Mouse (Mus musculus) heart, embryonic 10.5 days (tissue): Measurements from ENCODE around the gene Rad9a. TPM values are rescaled to one million over a fixed set of nuclear protein-coding genes. Genes with fewer than 3 reads are reported as not detected.
A peak's percentile ranks its signal among the peaks of the same experiment; 100 is the strongest.

Experiments used
- DNase-seq: peaks from one replicate; pipeline ENCODE4 v3.0.0-alpha.2; 2017; ENCODE audit warnings: low spot score
- H3K27ac ChIP-seq: fragments of 300-500 bp; sonication (generic); 2 replicates; pipeline ENCODE4 v1.5.1; 2016; ENCODE audit warnings: mild to moderate bottlenecking
- H3K27me3 ChIP-seq: fragments of 300-500 bp; sonication (generic); 2 replicates; pipeline ENCODE4 v1.6.1; 2016; ENCODE audit warnings: mild to moderate bottlenecking; ENCODE audit not compliant: poor library complexity, insufficient read depth, severe bottlenecking
- H3K36me3 ChIP-seq: fragments of 300-500 bp; sonication (generic); 2 replicates; pipeline ENCODE4 v1.6.1; 2016; ENCODE audit warnings: mild to moderate bottlenecking, moderate library complexity
- H3K4me1 ChIP-seq: fragments of 300-500 bp; sonication (generic); 2 replicates; pipeline ENCODE4 v1.6.1; 2016; ENCODE audit warnings: mild to moderate bottlenecking
- H3K4me3 ChIP-seq: fragments of 300-500 bp; sonication (generic); 2 replicates; pipeline ENCODE4 v1.5.1; 2016; ENCODE audit warnings: mild to moderate bottlenecking, moderate library complexity
- H3K9me3 ChIP-seq: fragments of 300-500 bp; sonication (generic); 2 replicates; pipeline ENCODE4 v1.6.1; 2016; ENCODE audit warnings: mild to moderate bottlenecking, moderate library complexity
- WGBS: fragments of 180-500 bp; shearing (Covaris S2); methylation state at CpG from one replicate; pipeline ENCODE4 v1.1.7; 2016; 5-methylcytosine and 5-hydroxymethylcytosine counted together
- polyA plus RNA-seq: library from polyadenylated mRNA; unstranded; fragments of >200 nt; fragmentation: Nextera tagmentation; extraction: Ambion mirVana; gene quantifications from 2 replicates; pipeline ENCODE4 v1.2.1, GENCODE M21; 2016

The Rad9a gene
- polyA plus RNA-seq, 1 experiment from 2014 or later = 40.0 TPM

DNA sequence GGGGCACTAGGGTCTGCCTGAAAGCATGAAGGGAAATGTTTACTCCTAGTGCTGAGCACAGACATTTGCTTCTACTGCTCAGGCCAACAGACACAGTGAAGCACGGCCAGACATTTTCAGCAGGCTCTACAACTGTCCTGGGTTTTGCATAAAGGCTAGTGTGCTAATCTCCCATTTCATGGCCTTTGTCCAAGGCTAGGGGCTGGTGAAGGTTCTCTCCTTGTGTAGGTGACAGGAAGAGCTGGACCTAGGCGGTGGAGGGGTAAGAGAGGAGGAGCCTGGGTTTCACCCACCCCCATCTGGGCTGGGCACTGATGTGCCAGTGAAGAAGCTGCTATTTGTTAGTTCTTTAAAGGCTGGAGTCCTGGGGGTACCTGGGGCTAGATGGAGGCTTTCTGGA, 36.7 kb downstream of the Rad9a start:
- Histone ChIP-seq H3K4me3 (no peak overlapping the region), H3K9me3 (no peaks in the 10 kb centered on the region), H3K4me1 (peaks cover 20% of the 10 kb centered on the region), H3K27me3 (no peaks in the 10 kb centered on the region), H3K27ac (no peak overlapping the region), H3K36me3 (peaks cover 18% of the 10 kb centered on the region)
- 84% methylated on average over 2 of the region's 2 CpGs for WGBS
- DNase-seq = no peak

DNA sequence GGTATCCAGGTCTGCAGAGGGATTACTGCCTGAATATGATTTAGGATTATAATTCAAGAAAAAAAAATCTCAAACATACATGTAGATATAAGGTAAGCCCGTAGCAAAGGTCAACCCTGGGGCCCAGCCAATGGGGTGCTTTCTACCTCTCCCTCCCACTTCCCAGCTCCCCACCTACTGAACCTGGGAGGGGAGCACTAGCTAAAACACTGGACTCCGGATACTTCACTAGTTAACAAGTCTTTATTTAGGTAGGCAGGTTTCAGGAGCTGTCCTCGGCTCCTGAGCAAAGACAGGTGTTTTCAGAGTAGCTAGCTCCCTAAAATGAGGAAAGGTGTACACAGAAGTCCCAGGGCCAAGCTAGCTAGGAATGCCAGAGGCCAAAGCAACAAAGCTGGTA, 37.4 kb downstream of the Rad9a start:
- WGBS = 81% methylated on average over 3 of the region's 3 CpGs
- no peak for DNase-seq
- Histone ChIP-seq H3K36me3 (peaks cover 24% of the 10 kb centered on the region), H3K9me3 (no peaks in the 10 kb centered on the region), H3K4me1 (peaks cover 20% of the 10 kb centered on the region), H3K27ac (no peak overlapping the region), H3K4me3 (no peak overlapping the region), H3K27me3 (no peaks in the 10 kb centered on the region)

DNA sequence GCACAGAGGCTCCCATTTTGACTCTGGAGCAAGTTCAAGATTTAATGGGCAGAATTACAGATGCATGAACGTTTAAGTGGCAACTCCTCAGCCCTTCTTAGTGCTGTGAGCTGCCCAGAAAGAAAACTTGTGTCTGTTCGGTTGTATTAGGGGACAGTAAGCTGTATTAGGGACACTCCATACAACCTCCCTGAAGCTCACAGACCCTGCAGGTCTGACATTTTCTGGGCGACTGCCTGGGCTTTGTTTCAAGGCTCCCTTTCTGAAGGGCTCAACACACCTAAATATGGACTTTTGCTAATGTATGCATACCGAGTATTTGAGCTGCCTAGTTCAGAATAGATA, 37.9 kb downstream of the Rad9a start:
- H3K27ac ChIP-seq = peak overlapping the region; percentile 85
- no peaks in the 10 kb centered on the region for H3K9me3 ChIP-seq
- peaks cover 20% of the 10 kb centered on the region for H3K4me1 ChIP-seq
- peak overlapping the region; percentile 68 for H3K4me3 ChIP-seq
- peaks cover 30% of the 10 kb centered on the region for H3K36me3 ChIP-seq
- DNase-seq = no peak
- no peaks in the 10 kb centered on the region for H3K27me3 ChIP-seq
- 37% methylated on average over 4 of the region's 4 CpGs for WGBS

DNA sequence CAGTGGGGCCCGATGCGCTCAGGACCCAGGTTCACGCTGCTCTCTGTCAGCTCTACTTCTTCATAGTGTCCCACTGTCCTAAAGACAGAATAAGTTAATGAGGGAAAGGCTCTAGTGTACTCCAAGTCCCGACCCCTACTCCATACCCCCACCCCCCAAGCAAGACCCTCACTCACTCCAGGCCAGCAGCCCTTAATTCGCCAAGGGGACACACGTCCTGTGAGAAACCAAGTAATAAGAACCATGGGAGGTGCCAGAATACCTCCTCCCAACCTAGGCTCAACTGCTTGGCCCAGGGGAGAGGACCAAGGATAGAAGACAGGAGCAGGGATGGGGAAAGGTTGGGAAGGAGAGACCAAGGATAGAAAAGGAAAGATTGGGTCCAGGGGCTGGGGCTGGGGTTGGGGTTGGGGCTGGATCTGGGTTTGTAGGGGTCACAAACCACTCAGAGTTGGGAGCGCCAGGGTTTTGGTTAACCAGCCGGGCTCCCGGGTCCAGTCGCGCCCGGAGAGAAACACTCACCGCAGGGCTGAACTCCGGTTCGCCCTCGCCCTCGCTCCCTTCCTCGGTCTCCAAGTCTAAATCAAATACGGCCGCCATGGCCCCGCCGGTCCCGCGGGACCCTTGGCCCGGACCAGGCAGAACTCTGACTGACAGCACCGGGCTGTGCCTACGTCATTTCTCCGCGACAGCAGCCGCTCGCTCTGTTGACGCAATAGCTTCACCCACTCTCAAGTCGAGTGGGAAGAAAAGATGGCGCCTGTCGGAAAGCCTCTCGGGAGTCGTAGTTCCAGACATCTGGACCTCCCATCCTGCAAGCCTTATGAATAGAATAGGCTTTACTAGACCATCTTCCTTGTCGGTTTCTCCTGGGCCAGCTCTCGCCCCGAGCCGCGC, 38.6 kb downstream of the Rad9a start, which contains the start of gene Rps6kb2:
Rps6kb2 (minus strand) TSS at position 709 of the 897 bp plus-strand sequence.
- H3K4me1 ChIP-seq = peaks cover 20% of the 10 kb centered on the region
- no peaks in the 10 kb centered on the region for H3K27me3 ChIP-seq
- 6% methylated on average over 42 of the region's 42 CpGs for WGBS
- peak within 1 kb of the TSS; percentile 68 for H3K4me3 ChIP-seq
- no peaks in the 10 kb centered on the region for H3K9me3 ChIP-seq
- peaks cover 36% of the 10 kb centered on the region for H3K36me3 ChIP-seq
- H3K27ac ChIP-seq = peak within 1 kb of the TSS; percentile 85
- peak; percentile 97 for DNase-seq

DNA sequence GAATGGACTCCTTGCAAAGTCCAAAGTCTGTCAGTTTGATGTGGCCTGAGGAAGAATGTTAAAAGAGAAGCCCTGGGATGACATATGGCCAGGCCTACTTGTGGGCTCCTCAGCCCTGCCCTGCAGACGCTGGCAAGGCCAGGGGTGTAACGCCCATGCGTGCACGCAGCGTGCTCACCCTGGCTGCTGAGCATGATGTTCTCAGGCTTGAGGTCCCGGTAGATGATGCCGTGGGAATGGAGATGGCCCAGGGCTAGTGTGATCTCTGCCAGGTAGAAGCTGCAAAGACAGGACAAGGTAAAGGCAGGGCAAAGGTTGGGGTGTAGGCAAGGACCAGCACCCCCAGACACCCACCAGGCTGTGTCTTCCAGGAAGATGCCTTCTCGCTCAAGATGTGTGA, 42.4 kb downstream of the Rad9a start:
- no peaks in the 10 kb centered on the region for H3K27me3 ChIP-seq
- no peak for DNase-seq
- no peak overlapping the region for H3K27ac ChIP-seq
- no peak overlapping the region for H3K4me3 ChIP-seq
- H3K36me3 ChIP-seq = peaks cover 61% of the 10 kb centered on the region
- WGBS = 95% methylated on average over 8 of the region's 8 CpGs
- H3K4me1 ChIP-seq = peaks cover 33% of the 10 kb centered on the region
- H3K9me3 ChIP-seq = no peaks in the 10 kb centered on the region

DNA sequence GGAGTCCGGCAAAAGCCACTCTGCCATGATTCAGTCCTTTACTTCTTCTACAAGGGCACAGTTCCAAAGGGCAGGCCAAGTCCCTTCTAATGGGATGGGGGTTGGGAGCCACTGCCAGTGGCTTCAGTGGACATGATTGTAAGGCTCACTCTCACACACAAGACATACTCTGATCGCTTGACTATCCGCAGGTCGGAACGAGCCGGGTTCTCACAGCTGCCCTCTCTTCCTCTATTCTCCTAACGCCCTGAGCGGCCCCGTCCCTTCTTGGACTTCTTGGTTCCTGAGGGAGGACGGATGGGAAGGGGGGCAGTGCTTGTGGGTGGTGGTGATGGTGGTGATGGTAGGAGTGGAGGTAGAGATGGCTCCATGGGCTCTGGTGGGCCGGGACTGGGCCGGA, 44.7 kb downstream of the Rad9a start:
- no peak overlapping the region for H3K4me3 ChIP-seq
- H3K4me1 ChIP-seq = peaks cover 38% of the 10 kb centered on the region
- H3K27ac ChIP-seq = no peak overlapping the region
- H3K9me3 ChIP-seq = no peaks in the 10 kb centered on the region
- 90% methylated on average over 12 of the region's 12 CpGs for WGBS
- H3K27me3 ChIP-seq = no peaks in the 10 kb centered on the region
- no peak for DNase-seq
- H3K36me3 ChIP-seq = peaks cover 79% of the 10 kb centered on the region

DNA sequence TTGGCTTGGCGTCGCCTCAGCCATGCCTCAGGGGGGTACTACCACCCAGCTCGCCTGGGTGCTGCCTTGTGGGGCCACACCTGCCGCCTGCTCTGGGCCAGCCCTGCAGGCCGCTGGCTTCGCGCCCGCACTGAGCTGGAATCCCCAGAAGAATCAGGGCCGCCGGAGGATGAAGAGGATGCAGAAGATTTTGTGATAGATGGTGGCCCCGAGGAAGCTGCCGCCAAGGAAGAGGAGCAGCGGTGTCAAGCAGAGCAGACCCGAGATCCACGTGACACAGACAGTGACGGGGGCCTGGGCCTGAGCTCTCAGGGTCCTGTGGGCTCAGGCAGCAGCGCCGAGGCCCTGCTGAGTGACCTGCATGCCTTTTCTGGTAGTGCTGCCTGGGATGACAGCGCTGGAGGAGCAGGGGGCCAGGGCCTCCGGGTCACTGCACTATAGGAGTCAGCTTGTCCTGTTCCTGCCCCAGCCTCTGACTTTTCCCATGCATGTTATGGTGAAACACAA, 45.3 kb downstream of the Rad9a start:
- DNase-seq = no peak
- Histone ChIP-seq H3K36me3 (peaks cover 80% of the 10 kb centered on the region), H3K27ac (peak overlapping the region; percentile 47)

DNA sequence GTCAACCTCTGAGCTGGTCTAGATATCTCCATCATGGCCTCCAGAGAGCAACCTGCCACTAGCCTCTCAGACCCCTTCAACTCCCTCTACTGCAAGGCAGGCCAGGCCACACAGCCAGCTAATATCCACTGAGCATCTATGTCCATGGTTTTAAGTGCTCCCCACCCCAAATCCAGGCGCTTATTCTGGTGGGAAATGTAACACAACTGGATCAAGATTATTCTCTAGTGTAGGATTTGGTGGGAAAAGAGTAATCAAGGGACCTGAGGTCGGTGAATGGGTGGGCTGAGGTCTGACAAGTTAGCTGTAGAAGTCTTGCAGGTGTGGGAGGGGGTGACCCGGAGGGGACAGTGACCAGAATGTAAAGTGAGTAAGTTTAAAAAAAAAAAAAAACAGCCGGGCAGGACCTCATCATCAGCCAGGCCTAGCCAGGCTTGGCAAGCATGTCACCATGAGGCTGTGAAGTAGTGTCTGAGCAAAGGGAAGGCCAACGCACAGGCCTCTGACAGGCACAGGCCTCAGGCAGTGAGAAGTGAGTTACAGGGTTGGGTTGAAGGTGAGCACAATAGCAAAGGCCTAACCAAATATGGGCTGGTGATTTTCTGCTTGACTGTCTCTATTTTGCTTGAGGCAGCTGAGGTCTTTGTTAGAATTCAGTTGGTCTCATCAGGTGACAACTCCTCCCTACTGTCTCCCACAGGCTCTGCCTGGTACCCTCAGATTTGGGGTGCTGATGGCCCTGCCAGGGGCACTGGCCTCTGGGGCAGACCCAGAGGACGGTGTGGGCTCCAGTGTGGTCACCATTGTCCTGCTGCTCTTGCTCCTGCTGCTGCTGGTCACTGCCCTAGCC, 46.0 kb downstream of the Rad9a start:
- Histone ChIP-seq H3K4me3 (peak overlapping the region; percentile 8; the same call in 1 of the 2 replicates), H3K4me1 (peaks cover 48% of the 10 kb centered on the region), H3K27me3 (no peaks in the 10 kb centered on the region), H3K27ac (peak overlapping the region; percentile 47), H3K9me3 (no peaks in the 10 kb centered on the region), H3K36me3 (peaks cover 80% of the 10 kb centered on the region)
- 81% methylated on average over 6 of the region's 6 CpGs for WGBS
- DNase-seq = no peak

More for the DNA sequence above, 45.3 kb downstream of the Rad9a start:
- H3K27me3 ChIP-seq = no peaks in the 10 kb centered on the region
- H3K9me3 ChIP-seq = no peaks in the 10 kb centered on the region
- H3K4me1 ChIP-seq = peaks cover 44% of the 10 kb centered on the region
- 0 out of 2 replicates have a peak overlapping the region, but pooled peaks have one; percentile 8 for H3K4me3 ChIP-seq
- 70% methylated on average over 20 of the region's 20 CpGs for WGBS

DNA sequence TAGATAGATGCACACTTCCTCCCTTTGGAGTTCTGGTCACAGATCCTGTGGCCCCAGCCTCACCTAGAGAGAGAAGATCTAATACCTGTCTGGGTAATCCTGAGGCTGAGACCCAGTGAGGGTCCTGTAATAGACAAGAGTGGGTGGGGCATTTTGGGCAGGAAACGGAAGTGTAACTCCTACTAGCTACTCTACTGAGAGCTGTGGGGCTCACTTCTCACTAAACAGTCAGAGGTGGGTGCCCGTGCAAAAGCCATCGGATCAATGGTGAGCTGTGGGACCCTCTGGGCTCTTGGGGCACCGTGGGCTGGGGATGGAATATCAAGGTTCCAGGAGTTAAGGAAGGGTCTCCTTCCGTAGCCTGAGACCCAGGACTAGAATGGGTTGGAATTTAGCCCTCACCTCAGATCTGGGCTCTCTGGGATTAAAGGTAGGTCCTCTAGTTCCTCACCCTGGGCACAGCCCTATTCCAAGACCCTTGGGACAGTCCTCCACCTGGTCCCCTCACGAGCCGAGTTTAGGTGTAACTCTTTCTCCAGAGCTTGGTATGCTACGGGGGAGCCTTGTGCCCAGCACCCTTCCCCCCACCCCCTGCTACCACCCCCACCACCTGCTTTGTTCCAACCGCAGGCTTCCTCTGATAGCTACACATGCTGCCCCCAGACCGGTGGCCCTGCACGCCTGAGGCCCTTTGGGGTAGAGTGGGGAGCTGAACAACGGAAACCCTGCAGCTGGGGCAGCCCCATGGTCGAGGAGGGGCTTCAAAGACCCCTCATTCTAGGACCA, 46.8 kb downstream of the Rad9a start:
- no peak for DNase-seq
- Histone ChIP-seq H3K4me1 (peaks cover 54% of the 10 kb centered on the region), H3K36me3 (peaks cover 83% of the 10 kb centered on the region), H3K4me3 (peak overlapping the region; percentile 9; the same call in 1 of the 2 replicates), H3K27ac (peak overlapping the region; percentile 7; the same call in 1 of the 2 replicates), H3K27me3 (no peaks in the 10 kb centered on the region), H3K9me3 (no peaks in the 10 kb centered on the region)
- 72% methylated on average over 13 of the region's 13 CpGs for WGBS

DNA sequence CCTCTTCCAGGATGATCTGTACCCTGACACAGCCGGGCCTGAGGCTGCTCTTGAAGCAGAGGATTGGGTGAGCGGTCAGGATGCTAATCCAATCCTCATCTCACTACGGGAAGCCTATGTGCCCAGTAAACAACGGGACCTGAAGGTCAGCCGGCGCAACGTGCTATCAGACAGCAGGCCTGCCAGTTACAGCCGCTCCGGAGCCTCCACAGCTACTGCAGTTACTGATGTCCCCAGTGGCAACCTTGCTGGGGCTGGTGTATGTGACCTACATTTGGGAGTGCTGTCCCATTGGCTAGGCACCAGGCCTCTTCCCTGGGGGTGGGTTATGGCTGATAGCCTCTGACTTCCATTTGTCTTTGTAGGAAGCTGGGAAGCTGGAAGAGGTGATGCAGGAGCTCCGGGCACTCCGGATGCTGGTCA, 48.2 kb downstream of the Rad9a start, which contains the start of gene Ptprcap:
Ptprcap (plus strand) TSS at position 373 of the 423 bp plus-strand sequence.
- no peaks in the 10 kb centered on the region for H3K9me3 ChIP-seq
- H3K27me3 ChIP-seq = no peaks in the 10 kb centered on the region
- H3K4me3 ChIP-seq = 0 out of 2 replicates have a peak within 1 kb of the TSS, but pooled peaks have one; percentile 10
- H3K4me1 ChIP-seq = peaks cover 64% of the 10 kb centered on the region
- peaks cover 69% of the 10 kb centered on the region for H3K36me3 ChIP-seq
- peak within 1 kb of the TSS; percentile 14; the same call in 1 of the 2 replicates for H3K27ac ChIP-seq
- WGBS = 68% methylated on average over 11 of the region's 11 CpGs
- DNase-seq = no peak

DNA sequence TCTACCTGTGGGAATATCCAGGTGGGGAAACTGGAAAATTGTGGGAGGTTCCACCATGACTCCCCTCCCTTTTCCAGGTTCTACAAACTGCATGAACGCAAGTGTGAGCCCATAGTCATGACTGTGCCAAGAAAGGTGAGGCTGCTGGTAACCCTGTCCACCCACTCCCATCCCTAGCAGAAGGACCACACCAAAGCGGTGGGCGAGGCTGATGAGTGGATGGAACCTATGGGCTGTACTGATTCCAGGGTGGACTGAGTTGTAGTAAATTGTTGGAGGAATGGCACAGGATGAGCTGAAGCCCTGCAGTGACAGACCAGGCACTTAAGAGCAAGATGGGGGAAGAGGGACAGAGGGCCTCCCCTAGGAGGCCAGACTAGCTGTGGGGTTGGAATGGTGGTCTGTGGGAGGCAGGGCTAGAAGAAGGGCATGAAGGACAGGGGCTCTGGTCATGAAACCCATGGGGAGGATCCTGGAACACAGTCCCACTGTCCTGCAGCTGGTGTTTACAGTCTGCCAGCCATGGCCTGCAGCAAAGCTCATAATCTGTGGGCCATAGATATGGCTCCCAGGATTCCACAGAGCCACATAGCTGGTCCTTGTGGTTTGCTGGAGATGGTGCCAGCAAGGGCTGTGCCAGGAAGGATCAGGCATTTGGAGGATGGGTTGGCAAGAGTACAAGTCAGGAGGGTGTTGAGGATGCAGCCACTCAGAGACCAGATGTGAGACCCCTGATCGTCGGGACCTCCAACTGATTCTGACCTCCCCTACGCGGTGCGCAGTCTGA, 48.8 kb downstream of the Rad9a start:
- H3K4me3 ChIP-seq = 0 out of 2 replicates have a peak overlapping the region, but pooled peaks have one; percentile 10
- peaks cover 63% of the 10 kb centered on the region for H3K36me3 ChIP-seq
- 86% methylated on average over 8 of the region's 8 CpGs for WGBS
- H3K27ac ChIP-seq = no peak overlapping the region
- no peak for DNase-seq
- H3K9me3 ChIP-seq = no peaks in the 10 kb centered on the region
- no peaks in the 10 kb centered on the region for H3K27me3 ChIP-seq
- H3K4me1 ChIP-seq = peaks cover 70% of the 10 kb centered on the region
